ENCODE assay signal across 19 mouse cellular contexts in genomic region chr10:20268945-20269344, GRCm38 (mm10). TPM values are rescaled to one million over a fixed set of nuclear protein-coding genes. Genes with fewer than 3 reads are reported as not detected.
DNase-seq lines count a peak whose midpoint lies in the region; ATAC-seq lines count a peak whose summit lies in the region.
"Had no signal": no experiment of that assay in that cellular context is flagged by ENCODE, and none has a peak within 500 bp of the region (broad histone marks: within the 10 kb centered on the region; RNA-seq: fewer than 3 reads in every experiment).

No protein-coding gene starts in this region.

- H3K4me3 ChIP-seq in midbrain, embryonic 13.5 days (replicated peaks), result no peak overlapping the region
- no peak overlapping the region for H3K4me3 ChIP-seq in midbrain, embryonic 14.5 days (replicated peaks; ENCODE audit: low read depth, low read length)
- no peak overlapping the region for H3K4me3 ChIP-seq in hindbrain, embryonic 15.5 days
- H3K4me3 ChIP-seq: embryonic facial prominence, embryonic 13.5 days; gastrocnemius, adult 2 months; heart, embryonic 12.5 days; intestine, embryonic 15.5 days had no signal

- no peak overlapping the region for H3K9ac ChIP-seq in midbrain, embryonic 13.5 days (replicated peaks)
- no peak overlapping the region for H3K9ac ChIP-seq in midbrain, embryonic 14.5 days (replicated peaks; ENCODE audit: low read length)
- H3K9ac ChIP-seq in hindbrain, embryonic 15.5 days, result no peak overlapping the region
- H3K9ac ChIP-seq: embryonic facial prominence, embryonic 13.5 days; heart, embryonic 12.5 days; intestine, embryonic 15.5 days had no signal

- peak; percentile 32; the same call in 1 of the 2 replicates for ATAC-seq in frontal cortex, adult (ENCODE audit: low TSS enrichment)
- peak; percentile 45; the same call in 1 of the 2 replicates for ATAC-seq in midbrain, embryonic 13.5 days
- no peak for ATAC-seq in midbrain, embryonic 14.5 days (ENCODE audit: low FRiP score, low TSS enrichment)
- 0 out of 2 replicates have a peak, but pooled peaks have one; percentile 36 for ATAC-seq in hindbrain, embryonic 15.5 days (ENCODE audit: low FRiP score, low read depth)
- ATAC-seq: activated CD4-positive, CD25-positive, alpha-beta regulatory T cell, adult 4 months; forebrain, embryonic 14.5 days; intestine, embryonic 15.5 days; Patski had no signal

- H3K4me1 ChIP-seq in midbrain, embryonic 13.5 days (replicated peaks), result no peaks in the 10 kb centered on the region
- H3K4me1 ChIP-seq in midbrain, embryonic 14.5 days (ENCODE audit: control insufficient read depth, insufficient read depth, low read length), result no peaks in the 10 kb centered on the region
- no peaks in the 10 kb centered on the region for H3K4me1 ChIP-seq in hindbrain, embryonic 15.5 days (replicated peaks)
- H3K4me1 ChIP-seq: embryonic facial prominence, embryonic 13.5 days; intestine, embryonic 15.5 days had no signal

- no peaks in the 10 kb centered on the region for H3K9me3 ChIP-seq in midbrain, embryonic 13.5 days
- no peaks in the 10 kb centered on the region for H3K9me3 ChIP-seq in midbrain, embryonic 14.5 days (ENCODE audit: control insufficient read depth, low read length)
- H3K9me3 ChIP-seq in hindbrain, embryonic 15.5 days, result no peaks in the 10 kb centered on the region
- H3K9me3 ChIP-seq: embryonic facial prominence, embryonic 13.5 days; intestine, embryonic 15.5 days had no signal

- no peaks in the 10 kb centered on the region for H3K36me3 ChIP-seq in midbrain, embryonic 13.5 days
- H3K36me3 ChIP-seq in midbrain, embryonic 14.5 days (ENCODE audit: control insufficient read depth, insufficient read depth, low read length), result no peaks in the 10 kb centered on the region
- H3K36me3 ChIP-seq in hindbrain, embryonic 15.5 days, result no peaks in the 10 kb centered on the region
- H3K36me3 ChIP-seq: embryonic facial prominence, embryonic 13.5 days had no signal

- H3K27ac ChIP-seq in midbrain, embryonic 13.5 days, result no peak overlapping the region
- no peak overlapping the region for H3K27ac ChIP-seq in midbrain, embryonic 14.5 days (replicated peaks; ENCODE audit: low read depth, low read length)
- H3K27ac ChIP-seq in hindbrain, embryonic 15.5 days (replicated peaks), result no peak overlapping the region
- H3K27ac ChIP-seq: embryonic facial prominence, embryonic 13.5 days; gastrocnemius, adult 2 months; intestine, embryonic 15.5 days had no signal

- no peak overlapping the region for H3K4me2 ChIP-seq in midbrain, embryonic 13.5 days (replicated peaks)
- H3K4me2 ChIP-seq in midbrain, embryonic 14.5 days (ENCODE audit: low read length), result no peak overlapping the region
- no peak overlapping the region for H3K4me2 ChIP-seq in hindbrain, embryonic 15.5 days
- H3K4me2 ChIP-seq: embryonic facial prominence, embryonic 13.5 days; heart, embryonic 12.5 days; intestine, embryonic 15.5 days had no signal

- no peaks in the 10 kb centered on the region for H3K27me3 ChIP-seq in midbrain, embryonic 13.5 days
- no peaks in the 10 kb centered on the region for H3K27me3 ChIP-seq in midbrain, embryonic 14.5 days (ENCODE audit: control insufficient read depth, insufficient read depth, low read length)
- H3K27me3 ChIP-seq in hindbrain, embryonic 15.5 days, result no peaks in the 10 kb centered on the region
- H3K27me3 ChIP-seq: CH12.LX; intestine, embryonic 15.5 days; Patski had no signal

- DNase-seq in frontal cortex, adult 2 months (ENCODE audit: extremely low spot score in 1 of 2, low spot score in 1 of 2), result no peak
- DNase-seq in midbrain, embryonic 14.5 days, result no peak
- DNase-seq in thymus, postnatal 14 days, result no peak
- DNase-seq: adrenal gland, postnatal 14 days; cerebellum, adult 18-20 months; cerebellum, adult 9-11 months; cerebellum, postnatal 36 days; gastrocnemius, adult 2 months; gastrocnemius, postnatal 25 days had no signal

- 71% methylated on average over 7 of the region's 7 CpGs for WGBS in midbrain, embryonic 13.5 days
- 78% methylated on average over 7 of the region's 7 CpGs for WGBS in midbrain, embryonic 14.5 days
- 59% methylated on average over 7 of the region's 7 CpGs for WGBS in hindbrain, embryonic 15.5 days

RNA-seq across cellular contexts. Expression of gene Bclaf1, which starts 43.3 kb away (rescaled TPM):
- polyA plus RNA-seq in frontal cortex, adult 2 months (2012; rRNA removed), result 83.5 and 86.7 TPM in 2 replicates
- polyA plus RNA-seq in midbrain, embryonic 13.5 days (2015; fragmentation: Nextera tagmentation; extraction: Ambion mirVana), result 153 and 157 TPM in 2 replicates
- 113 and 148 TPM in 2 replicates for polyA plus RNA-seq in midbrain, embryonic 14.5 days (2014; fragmentation: Nextera tagmentation; extraction: Ambion mirVana)
- polyA plus RNA-seq in hindbrain, embryonic 15.5 days (2015; fragmentation: Nextera tagmentation; extraction: Ambion mirVana), result 102 and 108 TPM in 2 replicates
